ENCODE assay signal across 8 mouse cellular contexts in genomic region chr2:85123869-85124535, GRCm38 (mm10). TPM values are rescaled to one million over a fixed set of nuclear protein-coding genes. Genes with fewer than 3 reads are reported as not detected.
DNase-seq lines count a peak whose midpoint lies in the region; ATAC-seq and TF ChIP-seq lines count a peak whose summit lies in the region.

No protein-coding gene starts in this region.

- no peak overlapping the region for H3K4me3 ChIP-seq in forebrain, embryonic 16.5 days (replicated peaks; ENCODE audit: low read length)
- H3K4me3 ChIP-seq in hindbrain, embryonic 10.5 days = no peak overlapping the region
- H3K4me3 ChIP-seq in lung, adult 2 months (replicated peaks; ENCODE audit: extremely low read depth, low read depth, low read length) = no peak overlapping the region
- H3K4me3 ChIP-seq in olfactory bulb, adult 2 months (ENCODE audit: insufficient read depth, low read depth, low read length) = no peak overlapping the region

- peak; percentile 21 for DNase-seq in Muller cell, postnatal 12 days (ENCODE audit: inconsistent ontology term)
- DNase-seq in cerebellum, adult 18-20 months = peak; percentile 52 to 58
- DNase-seq in hindbrain, embryonic 10.5 days (ENCODE audit: low spot score) = peak; percentile 75
- DNase-seq in layer of hippocampus, adult 9-10 months (ENCODE audit: low spot score) = peak; percentile 74
- DNase-seq in lung, adult 2 months = peak; percentile 58
- peak; percentile 32 to 36 for DNase-seq in thymus, postnatal 36 days

- 35% methylated on average over 1 of the region's 1 CpGs for WGBS in forebrain, embryonic 16.5 days
- WGBS in hindbrain, embryonic 10.5 days = 39% methylated on average over 1 of the region's 1 CpGs
- 24% methylated on average over 1 of the region's 1 CpGs for WGBS in lung, adult 2 months
- WGBS in olfactory bulb, adult 2 months = 43% methylated on average over 1 of the region's 1 CpGs

- H3K9ac ChIP-seq in forebrain, embryonic 16.5 days (replicated peaks; ENCODE audit: low read depth, low read length) = no peak overlapping the region

- no peaks in the 10 kb centered on the region for H3K27me3 ChIP-seq in forebrain, embryonic 16.5 days (replicated peaks; ENCODE audit: control insufficient read depth, insufficient read depth, low read length)
- no peaks in the 10 kb centered on the region for H3K27me3 ChIP-seq in hindbrain, embryonic 10.5 days (ENCODE audit: insufficient read depth, poor library complexity, severe bottlenecking)

- H3K9me3 ChIP-seq in forebrain, embryonic 16.5 days (ENCODE audit: control insufficient read depth, low read length) = no peaks in the 10 kb centered on the region
- no peaks in the 10 kb centered on the region for H3K9me3 ChIP-seq in hindbrain, embryonic 10.5 days

- no peak overlapping the region for H3K4me2 ChIP-seq in forebrain, embryonic 16.5 days (ENCODE audit: low read length)

- peak; percentile 99 for TF ChIP-seq CTCF in lung, adult 2 months (IDR thresholded peaks at IDR 0.05; ENCODE audit: insufficient read depth, low read length)
- TF ChIP-seq CTCF in olfactory bulb, adult 2 months (IDR thresholded peaks at IDR 0.05; ENCODE audit: insufficient read depth, low read depth, low read length) = peak; percentile 58

- no peaks in the 10 kb centered on the region for H3K4me1 ChIP-seq in forebrain, embryonic 16.5 days (replicated peaks; ENCODE audit: control insufficient read depth, insufficient read depth, low read length)
- H3K4me1 ChIP-seq in hindbrain, embryonic 10.5 days (replicated peaks) = no peaks in the 10 kb centered on the region
- H3K4me1 ChIP-seq in lung, adult 2 months (ENCODE audit: control insufficient read depth, insufficient read depth, low read length) = peaks cover 2% of the 10 kb centered on the region; the same call in 1 of the 2 replicates
- no peaks in the 10 kb centered on the region for H3K4me1 ChIP-seq in olfactory bulb, adult 2 months (ENCODE audit: control insufficient read depth, insufficient read depth, low read length)

- TF ChIP-seq POLR2A in lung, adult 2 months (IDR thresholded peaks at IDR 0.05; ENCODE audit: borderline replicate concordance, extremely low read depth, low read depth, low read length) = no peak
- no peak for TF ChIP-seq POLR2A in olfactory bulb, adult 2 months (IDR thresholded peaks at IDR 0.05; ENCODE audit: insufficient read depth, low read depth, low read length)

- H3K36me3 ChIP-seq in forebrain, embryonic 16.5 days (ENCODE audit: control insufficient read depth, insufficient read depth) = no peaks in the 10 kb centered on the region
- no peaks in the 10 kb centered on the region for H3K36me3 ChIP-seq in hindbrain, embryonic 10.5 days

- H3K27ac ChIP-seq in forebrain, embryonic 16.5 days (ENCODE audit: low read length) = no peak overlapping the region
- H3K27ac ChIP-seq in hindbrain, embryonic 10.5 days = no peak overlapping the region
- H3K27ac ChIP-seq in olfactory bulb, adult 2 months (ENCODE audit: insufficient read depth, low read depth, low read length) = no peak overlapping the region

- ATAC-seq in forebrain, embryonic 16.5 days = peak; percentile 94

RNA-seq across cellular contexts. Expression of gene Aplnr, which starts 12.0 kb away (rescaled TPM):
- polyA plus RNA-seq in forebrain, embryonic 16.5 days (2015; fragmentation: Nextera tagmentation; extraction: Ambion mirVana) = 20.7 and 34.3 TPM in 2 replicates
- 38.9 and 41.7 TPM in 2 replicates for polyA plus RNA-seq in hindbrain, embryonic 10.5 days (2016; fragmentation: Nextera tagmentation; extraction: Ambion mirVana)
- polyA plus RNA-seq in lung, adult 2 months (2012; rRNA removed) = 62.0 and 66.0 TPM in 2 replicates
- polyA plus RNA-seq in olfactory bulb, adult 2 months (2012; ENCODE audit: insufficient read depth, insufficient read length, low replicate concordance, missing spikeins) = not detected in 2 replicates

Comparison
In these comparisons a context has a peak if more than half of its experiments do, and no peak if none do; other contexts are left out.
1. DNase-seq: peak in every context shown above with its lines; median percentile 75 in hindbrain, embryonic 10.5 days; 74 in layer of hippocampus, adult 9-10 months; 58 in lung, adult 2 months; 55 in cerebellum, adult 18-20 months; 34 in thymus, postnatal 36 days; 21 in Muller cell, postnatal 12 days.